Mouse (Mus musculus) monocyte, adult 5-6 weeks (primary cell): ENCODE measurements around the gene 1600014C10Rik. TPM values are rescaled to one million over a fixed set of nuclear protein-coding genes. Genes with fewer than 3 reads are reported as not detected.

Experiments
- ATAC-seq: fragments of 153-309, 156-312 bp; replicated peaks from 2 replicates; pipeline ENCODE4 v1.8.0; 2017; ENCODE audit warnings: mild to moderate bottlenecking; ENCODE audit not compliant: low TSS enrichment, insufficient number of reproducible peaks, severe bottlenecking, poor library complexity, low FRiP score
- total RNA-seq: library from RNA; stranded (forward); fragments of 200-1000, 200-491, 200-594 nt; gene quantifications from 3 replicates; pipeline ENCODE4 v1.2.3, GENCODE M21; 2017

Gene 1600014C10Rik
- 14.8 to 15.5 TPM (median 15.0 TPM) in 3 replicates for total RNA-seq

- ATAC-seq: peak; percentile 23
These were observed at the start of gene 1600014C10Rik for GRCm38 (mm10) chr7:38182962-38183687. 1600014C10Rik (plus strand) TSS chr7:38183217.

- ATAC-seq: no peak
These were observed 48.5 kb upstream of the 1600014C10Rik start for GRCm38 (mm10) chr7:38134471-38134870.

- ATAC-seq: no peak
These were observed 42.7 kb upstream of the 1600014C10Rik start for GRCm38 (mm10) chr7:38140324-38140723.

- ATAC-seq: peak; percentile 80
These were observed 41.1 kb upstream of the 1600014C10Rik start for GRCm38 (mm10) chr7:38141747-38142545.

GRCm38 (mm10) chr7:38147477-38147876, 35.5 kb upstream of the 1600014C10Rik start:
- no peak for ATAC-seq

- no peak for ATAC-seq
These were observed 31.2 kb upstream of the 1600014C10Rik start for GRCm38 (mm10) chr7:38151706-38152312.

GRCm38 (mm10) chr7:38152571-38152970, 30.4 kb upstream of the 1600014C10Rik start:
- ATAC-seq: no peak

GRCm38 (mm10) chr7:38155829-38156228, 27.2 kb upstream of the 1600014C10Rik start:
- peak; percentile 76 for ATAC-seq

GRCm38 (mm10) chr7:38158764-38159458, 24.1 kb upstream of the 1600014C10Rik start:
- no peak for ATAC-seq

- no peak for ATAC-seq
These were observed 21.6 kb upstream of the 1600014C10Rik start for GRCm38 (mm10) chr7:38161438-38161837.

GRCm38 (mm10) chr7:38163433-38164050, 19.5 kb upstream of the 1600014C10Rik start:
- ATAC-seq: no peak

GRCm38 (mm10) chr7:38166930-38167645, 15.9 kb upstream of the 1600014C10Rik start:
- ATAC-seq: no peak

GRCm38 (mm10) chr7:38167724-38168141, 15.3 kb upstream of the 1600014C10Rik start:
- 0 out of 2 replicates have a peak, but pooled peaks have one; percentile 68 for ATAC-seq

- no peak for ATAC-seq
These were observed 9.1 kb upstream of the 1600014C10Rik start for GRCm38 (mm10) chr7:38173871-38174270.

- ATAC-seq: 0 out of 2 replicates have a peak, but pooled peaks have one; percentile 9
These were observed 8.5 kb upstream of the 1600014C10Rik start for GRCm38 (mm10) chr7:38174321-38175148.

GRCm38 (mm10) chr7:38176056-38176455, 7.0 kb upstream of the 1600014C10Rik start:
- no peak for ATAC-seq

- ATAC-seq: no peak
These were observed 3.1 kb upstream of the 1600014C10Rik start for GRCm38 (mm10) chr7:38179896-38180295.
